Mouse (Mus musculus): ENCODE results near the gene Hoxb7.

Hoxb7 gene

DNA sequence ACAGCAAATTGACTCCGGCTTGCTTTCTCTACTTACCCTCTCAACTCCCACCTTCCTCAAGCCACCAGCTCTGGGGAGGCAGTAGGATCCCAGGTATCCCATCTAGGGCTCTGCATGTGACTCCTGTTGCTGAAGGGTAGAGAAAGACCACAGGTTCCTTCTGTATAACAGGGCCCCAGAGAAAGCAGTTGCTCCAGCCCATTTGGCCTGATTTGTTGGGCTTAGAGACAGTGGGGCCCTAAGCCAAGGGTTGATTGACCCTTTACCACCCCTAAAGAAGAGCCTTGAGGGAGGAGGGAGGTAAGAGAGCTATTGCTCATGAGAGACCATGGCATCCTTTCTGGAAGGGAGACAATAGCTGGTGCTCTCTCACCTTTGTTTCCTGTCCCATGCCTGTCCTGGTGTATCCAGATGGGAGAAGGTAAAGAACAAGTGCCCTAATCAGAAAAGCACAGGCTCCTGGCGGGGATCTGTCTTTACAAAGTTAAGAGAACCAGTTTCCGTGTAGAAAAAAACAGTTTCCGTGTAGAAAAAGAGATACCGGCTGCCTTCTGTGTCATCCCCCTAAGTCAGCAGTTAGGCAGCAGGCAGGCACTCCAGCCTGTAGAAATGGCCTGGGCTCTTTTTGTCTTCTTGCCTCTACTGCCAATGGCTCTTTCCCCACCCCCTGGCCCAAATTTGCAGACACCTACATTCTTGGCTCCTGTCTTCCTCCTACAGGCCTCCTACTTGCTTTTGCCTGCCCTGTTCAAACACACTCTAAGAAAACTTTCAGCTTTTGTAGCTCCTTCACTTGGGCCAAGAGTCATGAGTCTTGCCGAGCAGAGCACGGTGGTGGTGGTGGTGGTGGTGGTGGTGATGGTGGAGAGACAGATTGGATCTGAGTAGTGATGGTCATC, 52.8 kb downstream of the Hoxb7 start:
- no peak for DNase-seq

All from right cerebral cortex, postnatal 14 days (tissue).